ENCODE assay signal across 8 mouse cellular contexts in the genomic region with DNA sequence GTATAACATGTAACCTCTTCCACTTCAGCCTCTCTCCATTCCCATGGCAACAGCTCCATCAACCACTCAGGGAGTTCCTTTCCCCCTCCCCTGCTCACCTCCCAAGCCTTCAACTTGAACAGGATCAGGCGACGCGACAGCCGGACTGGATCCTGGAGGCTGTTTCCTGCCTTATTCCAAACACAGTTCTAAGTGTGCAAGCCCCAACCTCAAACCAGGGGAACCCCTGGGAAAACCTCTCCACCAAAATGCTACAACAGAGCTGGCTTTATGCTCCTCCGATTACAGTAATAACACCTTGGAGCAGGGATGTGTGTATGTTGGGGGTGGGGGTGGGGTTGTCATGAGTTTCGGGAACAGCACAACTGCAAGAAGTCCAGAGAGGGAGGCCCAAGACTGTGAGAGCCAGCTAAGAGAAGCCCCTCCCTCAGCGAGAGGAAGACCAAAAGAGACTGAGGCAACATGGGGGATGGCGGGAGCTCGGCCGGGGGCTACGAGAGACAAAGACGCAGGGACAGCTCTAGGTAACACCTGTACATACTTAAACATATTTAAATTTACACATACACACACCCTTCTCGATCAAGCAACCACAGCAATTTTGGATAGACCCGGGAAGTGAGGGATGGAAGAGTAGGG. TPM values are rescaled to one million over a fixed set of nuclear protein-coding genes. Genes with fewer than 3 reads are reported as not detected.
A peak's percentile ranks its signal among the peaks of the same experiment; 100 is the strongest.
DNase-seq lines count a peak whose midpoint lies in the region; ATAC-seq and TF ChIP-seq lines count a peak whose summit lies in the region.

No protein-coding gene starts in this region.

- H3K27ac ChIP-seq in heart, postnatal 0 days (ENCODE audit: low read depth): peak overlapping the region; percentile 93
- peak overlapping the region; percentile 94 for H3K27ac ChIP-seq in midbrain, embryonic 11.5 days (ENCODE audit: low read depth, low read length)
- no peak overlapping the region for H3K27ac ChIP-seq in thymus, adult 2 months (ENCODE audit: control insufficient read depth, insufficient read depth, low read length)

- no peak for TF ChIP-seq CTCF in heart, postnatal 0 days (IDR thresholded peaks at IDR 0.05; ENCODE audit: low read depth)
- no peak for TF ChIP-seq CTCF in thymus, adult 2 months (IDR thresholded peaks at IDR 0.05; ENCODE audit: borderline replicate concordance, control insufficient read depth, extremely low read depth, insufficient read depth, low read length, poor library complexity)

- no peak for TF ChIP-seq EP300 in heart, postnatal 0 days (IDR thresholded peaks at IDR 0.05; ENCODE audit: low read depth)

- H3K9me3 ChIP-seq in heart, postnatal 0 days (replicated peaks; ENCODE audit: control insufficient read depth, low read length): no peaks in the 10 kb centered on the region
- no peaks in the 10 kb centered on the region for H3K9me3 ChIP-seq in midbrain, embryonic 11.5 days (ENCODE audit: control insufficient read depth, low read length)

- H3K9ac ChIP-seq in heart, postnatal 0 days (replicated peaks; ENCODE audit: low read depth, low read length): peak overlapping the region; percentile 84
- H3K9ac ChIP-seq in midbrain, embryonic 11.5 days (ENCODE audit: low read length): peak overlapping the region; percentile 97

- peak overlapping the region; percentile 97 for H3K4me2 ChIP-seq in heart, postnatal 0 days (ENCODE audit: low read depth, low read length)
- peak overlapping the region; percentile 95 for H3K4me2 ChIP-seq in midbrain, embryonic 11.5 days

- 0 out of 2 replicates have a peak, but pooled peaks cover under 1% of the 10 kb centered on the region for H3K36me3 ChIP-seq in heart, postnatal 0 days (replicated peaks; ENCODE audit: control insufficient read depth, insufficient read depth, low read length)
- no peaks in the 10 kb centered on the region for H3K36me3 ChIP-seq in midbrain, embryonic 11.5 days (ENCODE audit: control insufficient read depth, insufficient read depth, low read length)
- H3K36me3 ChIP-seq in thymus, adult 2 months (ENCODE audit: control insufficient read depth, insufficient read depth, low read length): no peaks in the 10 kb centered on the region

- H3K4me3 ChIP-seq in heart, postnatal 0 days (ENCODE audit: low read depth, low read length): peak overlapping the region; percentile 70
- peak overlapping the region; percentile 82 for H3K4me3 ChIP-seq in midbrain, embryonic 11.5 days (ENCODE audit: low read depth, low read length)
- H3K4me3 ChIP-seq in thymus, adult 2 months (ENCODE audit: control insufficient read depth, insufficient read depth, low read length): no peak overlapping the region

- peaks cover 37% of the 10 kb centered on the region for H3K4me1 ChIP-seq in heart, postnatal 0 days (ENCODE audit: control insufficient read depth, insufficient read depth)
- peaks cover 40% of the 10 kb centered on the region for H3K4me1 ChIP-seq in midbrain, embryonic 11.5 days (ENCODE audit: control insufficient read depth, insufficient read depth, low read length)
- H3K4me1 ChIP-seq in thymus, adult 2 months (replicated peaks; ENCODE audit: control insufficient read depth, insufficient read depth, low read length): peaks cover 21% of the 10 kb centered on the region

- ATAC-seq in heart, postnatal 0 days (ENCODE audit: insufficient read depth, low read depth): no peak
- no peak for ATAC-seq in midbrain, embryonic 11.5 days (ENCODE audit: low FRiP score)

- H3K27me3 ChIP-seq in heart, postnatal 0 days (ENCODE audit: control insufficient read depth, insufficient read depth, low read length): no peaks in the 10 kb centered on the region
- H3K27me3 ChIP-seq in midbrain, embryonic 11.5 days (ENCODE audit: control insufficient read depth, insufficient read depth, low read length): no peaks in the 10 kb centered on the region
- H3K27me3 ChIP-seq in thymus, adult 2 months (ENCODE audit: control insufficient read depth, insufficient read depth, low read length): peaks cover 14% of the 10 kb centered on the region; the same call in 1 of the 2 replicates

- WGBS in heart, postnatal 0 days: 3% methylated on average over 14 of the region's 14 CpGs
- 1% methylated on average over 14 of the region's 14 CpGs for WGBS in midbrain, embryonic 11.5 days
- WGBS in thymus, adult 2 months: 73% methylated on average over 14 of the region's 14 CpGs

- no peak for TF ChIP-seq POLR2A in thymus, adult 2 months (IDR thresholded peaks at IDR 0.05; ENCODE audit: control insufficient read depth, extremely low read depth, insufficient read depth, low read length, poor library complexity)

- DNase-seq in cerebellum, adult 9-11 months: peak; percentile 63
- no peak for DNase-seq in cerebellum, adult 11 months
- peak; percentile 18 for DNase-seq in NIH3T3 (ENCODE audit: low read depth)
- no peak for DNase-seq in heart, postnatal 0 days (ENCODE audit: low spot score)
- peak; percentile 92 for DNase-seq in midbrain, embryonic 11.5 days (ENCODE audit: low spot score, missing footprints)
- DNase-seq in layer of hippocampus, postnatal 36 days: no peak
- DNase-seq in thymus, adult 2 months: no peak
- DNase-seq in layer of hippocampus, adult 11-12 months (ENCODE audit: low spot score): no peak

RNA-seq across cellular contexts. Expression of a gene that starts 2.3 kb away (rescaled TPM):
- 1.1 and 3.6 TPM in 2 replicates for total RNA-seq in heart, postnatal 0 days (2014; rRNA removed; ENCODE audit: low replicate concordance)
- polyA plus RNA-seq in heart, postnatal 0 days (2015; fragmentation: Nextera tagmentation; extraction: Ambion mirVana): 6.0 and 7.1 TPM in 2 replicates
- 13.4 and 16.1 TPM in 2 replicates for polyA plus RNA-seq in midbrain, embryonic 11.5 days (2014; fragmentation: Nextera tagmentation; extraction: Ambion mirVana)
- total RNA-seq in layer of hippocampus, postnatal 36 days (2021): 10 to 100 TPM; 23.5 to 30.6 TPM
- polyA plus RNA-seq in thymus, adult 2 months (2012; rRNA removed): 22.6 and 28.2 TPM in 2 replicates

RNA-seq across cellular contexts. Expression of a gene that starts 5.2 kb away (rescaled TPM):
- 486 and 592 TPM in 2 replicates for total RNA-seq in heart, postnatal 0 days (2014; rRNA removed; ENCODE audit: low replicate concordance)
- polyA plus RNA-seq in heart, postnatal 0 days (2015; fragmentation: Nextera tagmentation; extraction: Ambion mirVana): 495 and 503 TPM in 2 replicates
- polyA plus RNA-seq in midbrain, embryonic 11.5 days (2014; fragmentation: Nextera tagmentation; extraction: Ambion mirVana): 477 and 517 TPM in 2 replicates
- 100 to 1,000 TPM; 125 to 129 TPM for total RNA-seq in layer of hippocampus, postnatal 36 days (2021)
- polyA plus RNA-seq in thymus, adult 2 months (2012; rRNA removed): 421 and 477 TPM in 2 replicates

RNA-seq across cellular contexts. Expression of a gene that starts 12.4 kb away (rescaled TPM):
- 46.1 and 50.8 TPM in 2 replicates for total RNA-seq in heart, postnatal 0 days (2014; rRNA removed; ENCODE audit: low replicate concordance)
- 125 and 135 TPM in 2 replicates for polyA plus RNA-seq in heart, postnatal 0 days (2015; fragmentation: Nextera tagmentation; extraction: Ambion mirVana)
- polyA plus RNA-seq in midbrain, embryonic 11.5 days (2014; fragmentation: Nextera tagmentation; extraction: Ambion mirVana): 13.4 and 19.0 TPM in 2 replicates
- total RNA-seq in layer of hippocampus, postnatal 36 days (2021): 10 to 100 TPM; 52.8 to 58.2 TPM
- 24.9 and 25.3 TPM in 2 replicates for polyA plus RNA-seq in thymus, adult 2 months (2012; rRNA removed)

RNA-seq across cellular contexts. Expression of a gene that starts 34.8 kb away (rescaled TPM):
- 45.2 and 46.1 TPM in 2 replicates for total RNA-seq in heart, postnatal 0 days (2014; rRNA removed; ENCODE audit: low replicate concordance)
- 1.6 and 1.7 TPM in 2 replicates for polyA plus RNA-seq in heart, postnatal 0 days (2015; fragmentation: Nextera tagmentation; extraction: Ambion mirVana)
- polyA plus RNA-seq in midbrain, embryonic 11.5 days (2014; fragmentation: Nextera tagmentation; extraction: Ambion mirVana): 3.5 and 4.3 TPM in 2 replicates
- total RNA-seq in layer of hippocampus, postnatal 36 days (2021): 100 to 1,000 TPM; 105 to 110 TPM
- 89.5 and 99.1 TPM in 2 replicates for polyA plus RNA-seq in thymus, adult 2 months (2012; rRNA removed)

RNA-seq across cellular contexts. Expression of a gene that starts 46.5 kb away (rescaled TPM):
- total RNA-seq in heart, postnatal 0 days (2014; rRNA removed; ENCODE audit: low replicate concordance): 12.6 and 12.7 TPM in 2 replicates
- polyA plus RNA-seq in heart, postnatal 0 days (2015; fragmentation: Nextera tagmentation; extraction: Ambion mirVana): 0.79 and 0.95 TPM in 2 replicates
- 2.4 TPM in 2 replicates for polyA plus RNA-seq in midbrain, embryonic 11.5 days (2014; fragmentation: Nextera tagmentation; extraction: Ambion mirVana)
- 100 to 1,000 TPM; 109 to 112 TPM for total RNA-seq in layer of hippocampus, postnatal 36 days (2021)
- polyA plus RNA-seq in thymus, adult 2 months (2012; rRNA removed): 28.2 and 34.8 TPM in 2 replicates

Comparison
In these comparisons a context has a peak if more than half of its experiments do, and no peak if none do; other contexts are left out.
1. DNase-seq: peak in cerebellum, adult 9-11 months (single experiment), NIH3T3 (single experiment) and midbrain, embryonic 11.5 days (single experiment); none in cerebellum, adult 11 months (single experiment), heart, postnatal 0 days (single experiment), layer of hippocampus, postnatal 36 days (0 of 2), thymus, adult 2 months (single experiment) and layer of hippocampus, adult 11-12 months (single experiment).